Mouse (Mus musculus) lung, postnatal 14 days (tissue): ENCODE measurements at regions not wholly inside any gene's neighbourhood (a gene's known extent, or its start where the extent isn't known, plus 50 kb on each side); places are given as distances from the start of the nearest gene placed in this dataset.

Experiments used
- DNase-seq: peaks from one replicate; pipeline ENCODE4 v3.0.0; 2021

- DNase-seq, result no peak
Observed at GRCm38 (mm10) chr8:90762390-90762789, 54.8 kb downstream of the Gm19935 start.

- DNase-seq, result no peak
Observed at GRCm38 (mm10) chr8:90761947-90762346, 55.2 kb downstream of the Gm19935 start.

- DNase-seq, result no peak
Observed at GRCm38 (mm10) chr8:90761446-90761845, 55.7 kb downstream of the Gm19935 start.

- DNase-seq, result no peak
Observed at GRCm38 (mm10) chr8:90759531-90759930, 57.7 kb downstream of the Gm19935 start.

- DNase-seq, result no peak
Observed at GRCm38 (mm10) chr8:90755020-90755419, 62.2 kb downstream of the Gm19935 start.

GRCm38 (mm10) chr8:90743546-90743945 is 73.6 kb downstream of the Gm19935 start:
- no peak for DNase-seq

- no peak for DNase-seq
Observed at GRCm38 (mm10) chr8:90740963-90741733, 76.0 kb downstream of the Gm19935 start.

- no peak for DNase-seq
Observed at GRCm38 (mm10) chr8:90740302-90740962, 76.8 kb downstream of the Gm19935 start.

- DNase-seq, result no peak
Observed at GRCm38 (mm10) chr8:90728011-90728410, 89.2 kb downstream of the Gm19935 start.

- DNase-seq, result no peak
Observed at GRCm38 (mm10) chr8:90725188-90725587, 92.0 kb downstream of the Gm19935 start.

- DNase-seq, result no peak
Observed at GRCm38 (mm10) chr8:90716436-90716835, 100.8 kb downstream of the Gm19935 start.

GRCm38 (mm10) chr8:90708524-90708923 is 108.7 kb downstream of the Gm19935 start:
- DNase-seq, result peak; percentile 57

GRCm38 (mm10) chr8:90692516-90692915 is 124.7 kb downstream of the Gm19935 start:
- no peak for DNase-seq

- DNase-seq, result no peak
Observed at GRCm38 (mm10) chr8:90685076-90685475, 132.1 kb downstream of the Gm19935 start.

GRCm38 (mm10) chr8:90670471-90671057 is 146.6 kb downstream of the Gm19935 start:
- no peak for DNase-seq

GRCm38 (mm10) chr8:90669396-90669795 is 147.8 kb downstream of the Gm19935 start:
- no peak for DNase-seq

GRCm38 (mm10) chr8:90659066-90659465 is 158.1 kb downstream of the Gm19935 start:
- DNase-seq, result no peak

GRCm38 (mm10) chr8:90657641-90658051 is 159.5 kb downstream of the Gm19935 start:
- peak; percentile 32 for DNase-seq

- DNase-seq, result no peak
Observed at GRCm38 (mm10) chr8:90657116-90657515, 160.1 kb downstream of the Gm19935 start.

GRCm38 (mm10) chr8:90656436-90657090 is 160.6 kb downstream of the Gm19935 start:
- DNase-seq, result no peak

GRCm38 (mm10) chr8:90654786-90655185 is 162.4 kb downstream of the Gm19935 start:
- DNase-seq, result no peak

GRCm38 (mm10) chr8:90642392-90642791 is 174.8 kb downstream of the Gm19935 start:
- DNase-seq, result no peak

GRCm38 (mm10) chr8:90636770-90637169 is 180.4 kb downstream of the Gm19935 start:
- no peak for DNase-seq
